In the genomic region with DNA sequence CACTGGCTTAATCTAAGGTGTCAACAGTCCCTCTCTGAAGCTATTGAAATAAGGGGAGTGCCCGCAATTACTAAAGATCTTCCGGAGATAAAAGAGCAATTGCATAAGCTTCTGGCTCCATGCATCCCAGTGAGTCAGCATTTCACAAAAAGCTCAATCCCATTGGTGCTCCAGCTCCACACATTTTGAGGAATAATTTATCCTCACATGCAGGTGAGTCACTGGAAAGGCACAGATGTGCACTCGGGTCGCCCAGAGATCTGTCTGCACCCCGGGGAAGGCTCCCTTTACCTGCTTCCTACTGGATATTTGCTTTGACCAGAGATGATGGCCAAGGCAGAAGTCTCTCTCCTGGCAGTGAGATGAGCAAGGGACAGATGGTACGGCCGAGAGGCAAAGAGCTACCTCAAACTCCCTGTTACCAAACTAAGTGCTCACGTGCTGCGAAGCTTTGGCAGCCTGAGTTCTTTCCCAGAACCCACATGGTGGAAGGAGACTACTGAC, we compare ENCODE assay signal across 10 mouse cellular contexts. TPM values are rescaled to one million over a fixed set of nuclear protein-coding genes. Genes with fewer than 3 reads are reported as not detected.
DNase-seq lines count a peak whose midpoint lies in the region; ATAC-seq lines count a peak whose summit lies in the region.
"Had no signal": no experiment of that assay in that cellular context is flagged by ENCODE, and none has a peak within 500 bp of the region (broad histone marks: within the 10 kb centered on the region; RNA-seq: fewer than 3 reads in every experiment).

No protein-coding gene starts in this region.

- no peak overlapping the region for H3K4me3 ChIP-seq in hindbrain, embryonic 14.5 days (replicated peaks; ENCODE audit: low read length)
- no peak overlapping the region for H3K4me3 ChIP-seq in hindbrain, embryonic 13.5 days
- H3K4me3 ChIP-seq in forebrain, embryonic 14.5 days (ENCODE audit: low read depth, low read length) = no peak overlapping the region

- no peak for DNase-seq in hindbrain, embryonic 14.5 days (ENCODE audit: low spot score)
- peak; percentile 16 to 18 for DNase-seq in urinary bladder, adult 18-20 months (ENCODE audit: low spot score in 2 of 2)
- no peak for DNase-seq in urinary bladder, postnatal 25 days (ENCODE audit: low spot score)
- DNase-seq in large intestine, adult 2 months (ENCODE audit: low read depth, low spot score) = peak; percentile 80
- no peak for DNase-seq in c-Kit-positive CD71-positive TER-119-positive erythroid progenitor cells, embryonic 14.5 days (ENCODE audit: low spot score)
- DNase-seq in thymus, adult 18-20 months = no peak
- DNase-seq in forebrain, embryonic 14.5 days (ENCODE audit: low spot score) = no peak

- no peaks in the 10 kb centered on the region for H3K36me3 ChIP-seq in hindbrain, embryonic 14.5 days (replicated peaks; ENCODE audit: control insufficient read depth, insufficient read depth)
- no peaks in the 10 kb centered on the region for H3K36me3 ChIP-seq in hindbrain, embryonic 13.5 days
- no peaks in the 10 kb centered on the region for H3K36me3 ChIP-seq in forebrain, embryonic 14.5 days (ENCODE audit: control insufficient read depth, insufficient read depth, low read length)

- 0 out of 2 replicates have a peak, but pooled peaks cover 4% of the 10 kb centered on the region for H3K4me1 ChIP-seq in hindbrain, embryonic 14.5 days (replicated peaks; ENCODE audit: control insufficient read depth, insufficient read depth, low read length)
- H3K4me1 ChIP-seq in hindbrain, embryonic 13.5 days (replicated peaks) = peaks cover 6% of the 10 kb centered on the region; the same call in 1 of the 2 replicates
- no peaks in the 10 kb centered on the region for H3K4me1 ChIP-seq in forebrain, embryonic 14.5 days (ENCODE audit: control insufficient read depth, insufficient read depth, low read length)

- no peak overlapping the region for H3K27ac ChIP-seq in hindbrain, embryonic 14.5 days
- H3K27ac ChIP-seq in hindbrain, embryonic 13.5 days = no peak overlapping the region
- H3K27ac ChIP-seq in forebrain, embryonic 14.5 days (ENCODE audit: low read depth, low read length) = no peak overlapping the region

- H3K9me3 ChIP-seq in hindbrain, embryonic 14.5 days (ENCODE audit: control insufficient read depth, low read length) = no peaks in the 10 kb centered on the region
- H3K9me3 ChIP-seq in hindbrain, embryonic 13.5 days = no peaks in the 10 kb centered on the region
- no peaks in the 10 kb centered on the region for H3K9me3 ChIP-seq in forebrain, embryonic 14.5 days (replicated peaks; ENCODE audit: control insufficient read depth, low read length)

- no peak overlapping the region for H3K9ac ChIP-seq in hindbrain, embryonic 14.5 days
- H3K9ac ChIP-seq in hindbrain, embryonic 13.5 days = no peak overlapping the region
- H3K9ac ChIP-seq in forebrain, embryonic 14.5 days (ENCODE audit: low read length) = no peak overlapping the region

- peak overlapping the region; percentile 39; the same call in 1 of the 2 replicates for H3K4me2 ChIP-seq in hindbrain, embryonic 14.5 days (replicated peaks)
- H3K4me2 ChIP-seq in hindbrain, embryonic 13.5 days = no peak overlapping the region
- H3K4me2 ChIP-seq in forebrain, embryonic 14.5 days (ENCODE audit: low read length) = no peak overlapping the region
- H3K4me2 ChIP-seq: liver, embryonic 11.5 days had no signal

- ATAC-seq in hindbrain, embryonic 14.5 days (ENCODE audit: low FRiP score) = no peak
- no peak for ATAC-seq in hindbrain, embryonic 13.5 days (ENCODE audit: low FRiP score)
- no peak for ATAC-seq in forebrain, embryonic 14.5 days
- ATAC-seq: forebrain, embryonic 16.5 days had no signal

- 70% methylated on average over 9 of the region's 9 CpGs for WGBS in hindbrain, embryonic 14.5 days
- 82% methylated on average over 9 of the region's 9 CpGs for WGBS in hindbrain, embryonic 13.5 days
- 23% methylated on average over 9 of the region's 9 CpGs for WGBS in large intestine, adult 2 months
- 67% methylated on average over 9 of the region's 9 CpGs for WGBS in forebrain, embryonic 14.5 days

- H3K27me3 ChIP-seq in hindbrain, embryonic 14.5 days (ENCODE audit: control insufficient read depth, insufficient read depth, low read length) = no peaks in the 10 kb centered on the region
- no peaks in the 10 kb centered on the region for H3K27me3 ChIP-seq in hindbrain, embryonic 13.5 days
- H3K27me3 ChIP-seq in forebrain, embryonic 14.5 days (replicated peaks; ENCODE audit: control insufficient read depth, insufficient read depth, low read length) = no peaks in the 10 kb centered on the region

RNA-seq across cellular contexts. Expression of a gene that starts 47.5 kb away (rescaled TPM):
- polyA plus RNA-seq in hindbrain, embryonic 14.5 days (2014; fragmentation: Nextera tagmentation; extraction: Ambion mirVana) = 0.51 and 0.72 TPM in 2 replicates
- polyA plus RNA-seq in hindbrain, embryonic 13.5 days (2015; fragmentation: Nextera tagmentation; extraction: Ambion mirVana) = 0.30 and 0.45 TPM in 2 replicates
- polyA plus RNA-seq in large intestine, adult 2 months (2012; rRNA removed) = 5.3 TPM in 2 replicates
- 0.16 TPM in 1 of 2 replicates, not detected in the other for polyA plus RNA-seq in forebrain, embryonic 14.5 days (2014; fragmentation: Nextera tagmentation; extraction: Ambion mirVana)

Comparison
In these comparisons a context has a peak if more than half of its experiments do, and no peak if none do; other contexts are left out.
1. DNase-seq: peak in urinary bladder, adult 18-20 months (2 of 2) and large intestine, adult 2 months (single experiment); none in hindbrain, embryonic 14.5 days (single experiment), urinary bladder, postnatal 25 days (single experiment), c-Kit-positive CD71-positive TER-119-positive erythroid progenitor cells, embryonic 14.5 days (single experiment), thymus, adult 18-20 months (0 of 2) and forebrain, embryonic 14.5 days (single experiment).